Mouse (Mus musculus) hindbrain, embryonic 11.5 days (tissue): Measurements from ENCODE around the gene Pi16. TPM values are rescaled to one million over a fixed set of nuclear protein-coding genes. Genes with fewer than 3 reads are reported as not detected.

Experiments
- polyA plus RNA-seq: library from polyadenylated mRNA; unstranded; fragments of >200 nt; fragmentation: Nextera tagmentation; extraction: Ambion mirVana; gene quantifications from 2 replicates; pipeline ENCODE4 v1.2.1, GENCODE M21; 2014

Pi16 gene
- polyA plus RNA-seq, 1 experiment from 2014 or later = 0.32 TPM

Other genes with a start within 250 kb of the Pi16 start
- gene Cdkn1a, start 226.7 kb upstream of the Pi16 start, polyA plus RNA-seq = 33.4 and 36.8 TPM in 2 replicates
- 0.45 TPM in 1 of 2 replicates, not detected in the other for gene Rab44, start 203.5 kb upstream of the Pi16 start, polyA plus RNA-seq
- gene Cpne5, start 79.5 kb upstream of the Pi16 start, polyA plus RNA-seq = 3.7 and 4.2 TPM in 2 replicates
- 128 and 142 TPM in 2 replicates for gene Ppil1, start 53.5 kb upstream of the Pi16 start, polyA plus RNA-seq
- 75.5 and 79.4 TPM in 2 replicates for gene BC004004, start 48.9 kb upstream of the Pi16 start, polyA plus RNA-seq
- 356 and 425 TPM in 2 replicates for gene Mtch1, start 30.3 kb downstream of the Pi16 start, polyA plus RNA-seq
- gene Fgd2, start 43.2 kb downstream of the Pi16 start, polyA plus RNA-seq = 2.7 and 4.2 TPM in 2 replicates
- gene Pim1, start 173.1 kb downstream of the Pi16 start, polyA plus RNA-seq = 16.8 and 18.1 TPM in 2 replicates
- not detected in 2 replicates for gene Gm17657, start 232.0 kb downstream of the Pi16 start, polyA plus RNA-seq
- gene Tbc1d22b, start 232.1 kb downstream of the Pi16 start, polyA plus RNA-seq = 15.3 and 17.2 TPM in 2 replicates
- gene Tmem217, start 234.7 kb downstream of the Pi16 start, polyA plus RNA-seq = 0.50 and 0.60 TPM in 2 replicates